21 mouse cellular contexts compared by ENCODE assay signal in genomic region chr12:92739196-92739595, GRCm38 (mm10).
DNase-seq lines count a peak whose midpoint lies in the region; ATAC-seq and TF ChIP-seq lines count a peak whose summit lies in the region.
"Had no signal": no experiment of that assay in that cellular context is flagged by ENCODE, and none has a peak within 500 bp of the region (broad histone marks: within the 10 kb centered on the region; RNA-seq: fewer than 3 reads in every experiment).

No protein-coding gene starts in this region.

- WGBS in hindbrain, embryonic 11.5 days: 95% methylated on average over 3 of the region's 3 CpGs

- no peak overlapping the region for H3K27ac ChIP-seq in hindbrain, embryonic 11.5 days (ENCODE audit: low read depth, low read length)
- H3K27ac ChIP-seq: embryonic facial prominence, embryonic 13.5 days; embryonic facial prominence, embryonic 15.5 days; forebrain, embryonic 10.5 days; forebrain, embryonic 12.5 days had no signal

- TF ChIP-seq CTCF in G1E (IDR thresholded peaks at IDR 0.05; ENCODE audit: low read depth, low read length): no peak

- no peaks in the 10 kb centered on the region for H3K4me1 ChIP-seq in G1E (ENCODE audit: insufficient read depth, low read depth, low read length)
- H3K4me1 ChIP-seq in hindbrain, embryonic 11.5 days (replicated peaks; ENCODE audit: control insufficient read depth, insufficient read depth, low read length): no peaks in the 10 kb centered on the region
- H3K4me1 ChIP-seq: embryonic facial prominence, embryonic 13.5 days; embryonic facial prominence, embryonic 15.5 days; forebrain, embryonic 10.5 days; forebrain, embryonic 12.5 days had no signal

- no peaks in the 10 kb centered on the region for H3K27me3 ChIP-seq in G1E (ENCODE audit: insufficient read depth, low read length)
- H3K27me3 ChIP-seq in hindbrain, embryonic 11.5 days (ENCODE audit: control insufficient read depth, insufficient read depth, low read length): no peaks in the 10 kb centered on the region
- H3K27me3 ChIP-seq: CH12.LX; embryonic facial prominence, embryonic 13.5 days; embryonic facial prominence, embryonic 15.5 days; forebrain, embryonic 12.5 days; Patski had no signal

- H3K4me2 ChIP-seq in hindbrain, embryonic 11.5 days (replicated peaks; ENCODE audit: low read depth, low read length): no peak overlapping the region
- H3K4me2 ChIP-seq: embryonic facial prominence, embryonic 13.5 days; embryonic facial prominence, embryonic 15.5 days; forebrain, embryonic 12.5 days had no signal

- peaks cover 9% of the 10 kb centered on the region; the same call in 1 of the 2 replicates for H3K9me3 ChIP-seq in G1E (replicated peaks)
- no peaks in the 10 kb centered on the region for H3K9me3 ChIP-seq in hindbrain, embryonic 11.5 days (ENCODE audit: control insufficient read depth, low read length)
- H3K9me3 ChIP-seq: embryonic facial prominence, embryonic 13.5 days; embryonic facial prominence, embryonic 15.5 days; forebrain, embryonic 10.5 days; forebrain, embryonic 12.5 days had no signal

- no peak overlapping the region for H3K4me3 ChIP-seq in G1E (ENCODE audit: low read depth, low read length)
- no peak overlapping the region for H3K4me3 ChIP-seq in hindbrain, embryonic 11.5 days (ENCODE audit: low read depth, low read length)
- H3K4me3 ChIP-seq: embryonic facial prominence, embryonic 13.5 days; embryonic facial prominence, embryonic 15.5 days; erythroblast, embryonic 14.5 days; forebrain, embryonic 10.5 days; forebrain, embryonic 12.5 days had no signal

- 0 out of 2 replicates have a peak, but pooled peaks have one; percentile 8 for ATAC-seq in G1E (ENCODE audit: extremely low read depth, insufficient number of reproducible peaks, low FRiP score, poor library complexity, severe bottlenecking)
- no peak for ATAC-seq in hindbrain, embryonic 11.5 days (ENCODE audit: low FRiP score)
- ATAC-seq: activated CD4-positive, CD25-positive, alpha-beta regulatory T cell, adult 4 months; CD4-positive, CD25-positive, alpha-beta regulatory T cell, adult 4 months; forebrain, embryonic 14.5 days; forebrain, embryonic 16.5 days; Patski had no signal

- DNase-seq in G1E (ENCODE audit: low spot score): no peak
- DNase-seq in brain, adult 2 months (ENCODE audit: low read depth, low spot score): peak; percentile 5
- peak; percentile 68 for DNase-seq in retina, postnatal 1 day
- DNase-seq in embryo, embryonic 9.5 days (ENCODE audit: extremely low spot score): no peak
- no peak for DNase-seq in hindbrain, embryonic 11.5 days (ENCODE audit: low spot score)
- DNase-seq: adrenal gland, postnatal 10 days; adrenal gland, postnatal 25 days; B cell, adult 2 months; cerebellum, adult 11-12 months; cerebellum, adult 9-10 months had no signal

- H3K9ac ChIP-seq in hindbrain, embryonic 11.5 days (ENCODE audit: low read depth, low read length): no peak overlapping the region
- H3K9ac ChIP-seq: embryonic facial prominence, embryonic 13.5 days; embryonic facial prominence, embryonic 15.5 days; forebrain, embryonic 12.5 days had no signal

- no peaks in the 10 kb centered on the region for H3K36me3 ChIP-seq in G1E (replicated peaks)
- H3K36me3 ChIP-seq in hindbrain, embryonic 11.5 days (ENCODE audit: control insufficient read depth, insufficient read depth, low read length): no peaks in the 10 kb centered on the region
- H3K36me3 ChIP-seq: embryonic facial prominence, embryonic 13.5 days; embryonic facial prominence, embryonic 15.5 days; forebrain, embryonic 10.5 days; forebrain, embryonic 12.5 days had no signal

Comparison
In these comparisons a context has a peak if more than half of its experiments do, and no peak if none do; other contexts are left out.
1. DNase-seq: peak in brain, adult 2 months (single experiment) and retina, postnatal 1 day (single experiment); none in G1E (single experiment), embryo, embryonic 9.5 days (single experiment) and hindbrain, embryonic 11.5 days (single experiment).